Mouse (Mus musculus) testis, adult 10 weeks (tissue): ENCODE data around the gene Coro6. TPM values are rescaled to one million over a fixed set of nuclear protein-coding genes. Genes with fewer than 3 reads are reported as not detected.

Experiments used
- polyA plus RNA-seq: library from polyadenylated mRNA; stranded (reverse); fragments of 350-450 nt; fragmentation: Illumina TruSeq; extraction: RNeasy Lipid Tissue Mini Kit (QIAGEN cat#74804); gene quantifications from one replicate; pipeline ENCODE4 v1.2.3, GENCODE M21; 2014; ENCODE audit warnings: low read depth, low replicate concordance

The Coro6 gene
- 0.15 TPM for polyA plus RNA-seq

DNA sequence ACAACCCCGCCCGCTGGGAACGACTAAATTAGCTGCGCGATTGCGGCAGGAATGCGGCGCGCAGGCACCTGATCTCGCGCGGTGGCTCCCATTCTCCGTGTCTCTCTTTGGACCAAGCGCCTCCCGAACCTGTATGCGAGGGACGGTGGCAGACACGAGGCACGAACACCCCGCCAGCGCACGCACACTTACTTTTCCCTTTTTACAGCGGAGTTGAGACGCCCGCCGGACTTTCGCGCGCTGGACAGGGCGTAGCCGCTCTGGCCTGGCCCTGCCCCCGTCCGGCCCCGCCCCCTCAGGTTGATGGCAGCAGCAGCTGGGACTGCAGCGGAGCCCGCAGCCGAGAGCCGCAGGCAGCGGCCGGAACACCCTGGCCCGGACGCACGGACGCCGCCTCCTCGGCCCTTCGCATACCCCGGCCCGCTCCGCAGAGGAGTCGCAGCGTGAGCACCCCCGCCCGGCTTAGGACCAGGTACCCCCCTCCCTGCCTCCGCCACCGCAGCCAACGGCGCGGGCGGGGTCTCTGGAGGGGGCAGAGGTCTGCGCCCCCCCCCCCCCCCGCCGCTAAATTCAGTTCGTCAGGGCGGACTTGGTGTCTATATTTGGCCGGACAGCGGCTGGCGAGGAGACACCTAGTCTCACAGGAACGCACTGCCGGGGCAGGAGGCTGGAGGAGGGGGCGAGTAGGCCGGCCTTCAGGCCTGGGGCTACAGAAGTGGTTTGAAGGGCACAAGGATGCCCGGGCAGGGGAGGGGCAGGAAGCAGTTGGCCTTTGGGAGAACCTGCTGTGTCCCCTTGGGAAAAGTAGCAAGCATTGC is at the start of gene Coro6:
Coro6 (plus strand) TSS at position 129 of the 818 bp plus-strand sequence.

GRCm38 (mm10) chr11:77489591-77490235 is 27.5 kb downstream of the Coro6 start, which contains the start of gene Ankrd13b:
Gene Ankrd13b (minus strand): TSS chr11:77489678.

DNA sequence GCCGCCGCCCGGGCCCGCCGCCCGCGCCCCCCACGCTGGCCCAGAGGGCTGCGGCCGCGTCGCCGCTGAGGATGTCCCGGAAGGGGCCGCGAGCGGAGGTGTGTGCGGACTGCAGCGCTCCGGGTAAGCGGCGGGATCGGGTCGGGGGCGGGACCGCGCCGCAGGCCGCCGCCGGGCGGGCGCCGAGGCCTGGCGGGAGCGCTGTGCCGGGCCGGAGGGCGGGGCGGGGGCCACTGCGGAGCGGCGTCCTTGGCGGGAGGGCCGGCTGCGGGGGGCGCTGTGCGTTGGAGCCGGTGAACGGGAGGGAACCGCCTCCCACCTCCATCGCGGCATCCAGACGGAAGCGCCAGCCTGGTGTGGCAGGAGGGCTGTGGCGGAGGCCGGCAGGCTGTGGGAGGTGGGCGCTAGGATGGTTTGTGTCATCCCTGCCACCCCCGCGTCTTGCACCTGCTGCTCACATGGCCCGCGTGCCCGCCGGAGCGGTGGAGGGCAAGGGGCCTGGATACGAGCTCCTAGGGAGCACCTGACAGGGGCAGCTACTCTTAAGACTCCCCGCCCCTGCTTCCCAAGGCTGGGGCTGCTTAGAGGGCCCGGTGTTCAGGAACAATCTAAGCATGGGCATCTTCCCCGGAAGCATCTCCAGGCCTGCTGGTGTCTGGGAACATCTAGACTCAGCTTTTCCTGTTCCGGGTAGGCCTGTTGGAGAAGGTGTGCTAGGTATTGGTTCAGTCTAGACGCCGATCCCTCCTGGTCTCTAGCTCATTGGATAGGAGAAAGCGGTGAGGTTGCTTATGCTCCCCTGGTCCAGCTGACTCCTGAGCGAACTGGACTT is 31.5 kb downstream of the Coro6 start, which contains the start of gene Git1:
Git1 (plus strand) TSS at position 51 of the 832 bp plus-strand sequence.

DNA sequence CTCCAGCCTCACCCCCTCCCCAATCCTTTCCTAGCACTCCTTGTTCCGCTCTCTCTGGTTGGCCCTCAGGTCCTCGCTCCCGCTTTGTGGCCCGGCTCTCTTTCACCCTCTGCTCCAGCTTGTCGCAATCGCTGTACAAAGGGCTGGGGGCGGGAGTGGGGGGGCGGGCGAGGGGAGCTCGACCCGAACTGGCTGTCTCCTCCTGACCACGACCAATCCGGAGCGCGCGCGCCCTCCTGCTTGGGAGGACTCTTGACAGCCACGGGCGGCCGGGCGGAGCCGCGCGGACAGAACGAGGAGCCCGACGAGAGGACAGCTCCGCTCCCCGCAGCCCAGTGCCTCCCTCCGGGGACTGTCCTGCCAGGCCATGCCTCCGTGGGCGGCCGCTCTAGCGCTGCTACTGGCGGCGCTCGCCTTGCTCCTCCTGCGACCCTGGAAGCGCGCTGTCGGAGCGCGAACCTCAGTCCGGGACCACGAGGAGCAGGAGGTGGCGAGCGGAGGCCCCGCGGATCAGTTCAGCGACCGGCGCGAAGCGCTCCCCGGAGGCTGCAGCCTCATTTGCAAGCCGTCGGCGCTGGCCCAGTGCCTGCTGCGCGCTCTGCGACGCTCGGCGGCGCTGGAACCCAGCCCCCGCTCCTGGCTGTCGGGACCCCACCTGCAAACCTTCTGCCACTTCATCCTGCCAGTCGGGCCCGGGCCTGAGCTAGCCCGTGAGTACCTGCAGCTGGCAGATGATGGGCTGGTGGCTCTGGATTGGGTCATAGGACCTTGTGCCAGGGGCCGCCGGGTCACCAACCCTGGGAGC is 52.8 kb downstream of the Coro6 start, which contains the start of gene Abhd15:
Abhd15 (plus strand) TSS at position 290 of the 805 bp plus-strand sequence.

GRCm38 (mm10) chr11:77515637-77516552 is 53.7 kb downstream of the Coro6 start, which contains the start of gene Trp53i13:
Gene Trp53i13 (minus strand): TSS chr11:77515980.

DNA sequence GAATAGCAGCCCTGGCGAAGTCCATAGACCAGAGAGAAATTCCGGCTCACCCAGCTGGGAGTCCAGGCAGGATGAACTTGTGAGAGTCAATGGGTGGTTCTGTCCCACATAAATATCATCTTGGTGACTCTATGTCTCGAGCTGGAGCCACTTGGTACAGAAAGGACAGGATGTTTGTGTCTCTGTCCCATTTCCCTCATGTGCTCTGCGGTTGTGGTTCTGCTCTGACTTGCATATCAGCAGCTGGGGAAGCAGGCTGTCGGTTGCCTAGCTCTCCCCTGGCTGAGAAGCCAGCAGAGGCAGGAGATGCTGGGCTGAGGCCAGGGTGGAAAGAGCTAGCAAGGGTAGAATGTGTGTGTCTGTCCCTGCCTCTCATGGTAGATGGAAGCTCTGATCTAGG is 56.8 kb downstream of the Coro6 start, which contains the start of gene Gm10392:
Gm10392 (minus strand) TSS at position 156 of the 400 bp plus-strand sequence.

Other genes starting within 250 kb of the Coro6 start
- 109 TPM for gene Ssh2, start 246.1 kb upstream of the Coro6 start, polyA plus RNA-seq
- not detected for gene Ankrd13b, start 27.3 kb downstream of the Coro6 start, polyA plus RNA-seq
- 9.9 TPM for gene Git1, start 31.2 kb downstream of the Coro6 start, polyA plus RNA-seq
- gene Abhd15, start 52.7 kb downstream of the Coro6 start, polyA plus RNA-seq = 0.07 TPM
- gene Trp53i13, start 53.6 kb downstream of the Coro6 start, polyA plus RNA-seq = not detected
- not detected for gene Gm10392, start 56.8 kb downstream of the Coro6 start, polyA plus RNA-seq
- 43.1 TPM for gene Taok1, start 145.4 kb downstream of the Coro6 start, polyA plus RNA-seq
- 115 TPM for gene Nufip2, start 223.7 kb downstream of the Coro6 start, polyA plus RNA-seq